Mouse (Mus musculus) Patski (cell line): ENCODE measurements at regions not wholly inside any gene's neighbourhood (a gene's known extent, or its start where the extent isn't known, plus 50 kb on each side); places are given as distances from the start of the nearest gene placed in this dataset.
"Not testable (repeated sequence)": the region's sequence is repeated elsewhere in the genome, so short reads cannot be mapped to it uniquely, and the experiment has no call there.

Experiments
- ATAC-seq: fragments of 100-300 bp; one replicate; pipeline ENCODE4 v1.8.0; 2021
- CTCF ChIA-PET: fragments of 350-600 bp; sonication (Branson Sonifier 250); formaldehyde crosslinking; loops from one replicate; lab custom pipeline; 2022; ENCODE audit warnings: inconsistent platforms; lab: Charles Lee
- POLR2A ChIA-PET: fragments of 350-600 bp; sonication (Branson Sonifier 250); formaldehyde crosslinking; loops from one replicate; lab custom pipeline; 2022; ENCODE audit warnings: antibody characterized with exemption, inconsistent platforms; lab: Charles Lee
- DNase-seq: peaks from one replicate; pipeline ENCODE4 v3.0.0-alpha.2; 2011; ENCODE audit warnings: low read depth, low spot score
- H3K27me3 ChIP-seq: fragments of 371-371 bp; one replicate; pipeline ENCODE4 v1.5.1; 2021
- CTCF ChIP-seq: fragments of 100-300 bp; IDR thresholded peaks from one replicate; pipeline ENCODE4 v1.5.1; 2021
- in situ Hi-C: fragments of 300-500 bp; cut with MboI; formaldehyde crosslinking; loops from 3 replicates; pipeline ENCODE4 v1.11.1; 2018; ENCODE audit warnings: low pct_unique_long_range_greater_than_20kb, mixed read lengths

DNA sequence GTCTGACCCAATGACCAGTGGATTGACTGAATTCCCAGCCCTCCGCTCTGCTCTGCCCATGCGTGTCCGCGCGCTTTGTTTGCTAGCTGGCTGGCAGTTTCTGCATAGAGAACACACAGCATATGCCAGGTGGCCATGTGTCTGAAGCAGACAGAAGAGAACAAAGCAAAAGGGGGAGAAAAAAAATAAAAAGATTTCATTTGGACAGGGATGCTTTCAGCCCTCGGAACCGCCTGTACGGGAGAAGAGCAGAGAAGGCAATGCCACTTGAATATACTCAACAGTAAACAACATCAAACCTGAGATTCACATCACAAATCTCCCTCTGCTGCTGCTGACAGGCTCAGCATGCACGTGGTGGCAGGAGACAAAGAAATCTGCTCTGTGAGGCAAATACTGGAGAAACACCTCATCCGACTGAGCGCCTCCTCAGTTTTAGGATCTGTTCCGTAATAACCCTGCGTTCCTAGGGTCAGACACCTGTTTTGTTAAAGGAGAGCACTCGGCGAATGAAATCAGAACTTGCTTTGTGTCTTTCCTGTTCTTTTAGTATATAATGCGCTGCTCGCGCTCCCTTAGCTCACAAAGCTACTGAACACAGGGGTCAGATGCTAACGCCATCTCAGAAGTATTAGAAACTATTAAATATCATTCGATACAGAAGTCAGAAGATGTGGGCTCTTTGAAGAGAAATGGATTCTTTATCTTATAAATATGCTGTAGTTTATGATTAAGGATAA is 186.3 kb upstream of the Gm11146 start:
- ChIA-PET CTCF (no interaction called here), POLR2A (no interaction called here)
- peaks cover 40% of the 10 kb centered on the region for H3K27me3 ChIP-seq
- in situ Hi-C loops: no loop called here
- no peak for TF ChIP-seq CTCF
- DNase-seq (no peak), ATAC-seq (no peak)

GRCm38 (mm10) chr16:77787025-77787424 is 185.1 kb upstream of the Gm11146 start:
- POLR2A ChIA-PET: no interaction called here

DNA sequence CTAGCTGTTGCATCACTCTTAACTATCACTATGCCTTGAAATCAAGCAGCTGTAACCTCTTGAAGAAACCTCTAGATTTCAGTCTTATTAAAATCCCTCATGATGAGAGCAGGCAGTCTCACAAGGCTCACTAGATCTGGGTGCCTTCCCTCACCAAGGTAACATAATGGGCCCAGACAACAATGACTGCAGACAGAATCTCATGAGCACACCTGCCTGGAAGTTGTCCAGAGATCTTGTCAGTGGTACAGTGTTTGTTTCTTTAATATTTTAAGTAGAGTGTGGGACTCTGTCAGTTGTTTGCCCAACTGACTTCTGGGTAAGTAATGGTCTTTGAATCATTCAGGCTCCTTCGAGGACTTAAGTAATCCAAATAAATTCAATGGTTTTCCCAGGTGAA is 177.1 kb upstream of the Gm11146 start:
- ATAC-seq (no peak), DNase-seq (no peak)
- POLR2A ChIA-PET: no interaction called here
- CTCF ChIA-PET: interaction anchor here (1.3 kb wide), 1 partner anchor 11 kb away, joined by 3 read pairs; no protein-coding TSS in a partner anchor
- peaks cover 41% of the 10 kb centered on the region for H3K27me3 ChIP-seq
- no peak for TF ChIP-seq CTCF
- in situ Hi-C loops: no loop called here

More at GRCm38 (mm10) chr16:77787025-77787424, 185.1 kb upstream of the Gm11146 start:
- in situ Hi-C loops: no loop called here
- no peak for DNase-seq
- peaks cover 36% of the 10 kb centered on the region for H3K27me3 ChIP-seq
- CTCF ChIA-PET: no interaction called here
- TF ChIP-seq CTCF: no peak
- no peak for ATAC-seq

DNA sequence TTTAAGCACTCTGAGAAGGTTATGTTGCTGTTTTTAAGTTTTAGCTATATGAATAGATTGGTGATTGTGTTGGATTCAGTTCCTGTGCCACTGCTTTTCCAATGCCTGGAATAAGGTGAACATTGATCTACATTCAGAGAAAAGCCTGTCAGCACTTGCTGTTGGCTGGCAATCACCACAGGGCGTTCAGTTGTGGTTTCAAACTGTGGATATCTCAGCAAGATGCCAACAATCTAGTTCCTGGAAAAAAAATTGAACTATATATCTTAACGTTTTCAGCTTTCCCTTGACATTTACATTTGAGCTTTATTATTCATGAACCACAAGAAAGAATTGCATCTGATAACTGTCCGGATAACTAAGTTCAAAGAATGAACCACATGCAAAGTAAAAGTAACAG is 170.2 kb upstream of the Gm11146 start:
- peaks cover 33% of the 10 kb centered on the region for H3K27me3 ChIP-seq
- ChIA-PET CTCF (no interaction called here), POLR2A (no interaction called here)
- in situ Hi-C loops: no loop called here
- no peak for ATAC-seq
- no peak for DNase-seq
- TF ChIP-seq CTCF: no peak

- no peak for TF ChIP-seq CTCF
- H3K27me3 ChIP-seq: peaks cover 11% of the 10 kb centered on the region
- ChIA-PET POLR2A (no interaction called here), CTCF (no interaction called here)
- no peak for DNase-seq
- no peak for ATAC-seq
- in situ Hi-C loops: no loop called here
Measured at GRCm38 (mm10) chr16:77760926-77761347, 159.0 kb upstream of the Gm11146 start.

DNA sequence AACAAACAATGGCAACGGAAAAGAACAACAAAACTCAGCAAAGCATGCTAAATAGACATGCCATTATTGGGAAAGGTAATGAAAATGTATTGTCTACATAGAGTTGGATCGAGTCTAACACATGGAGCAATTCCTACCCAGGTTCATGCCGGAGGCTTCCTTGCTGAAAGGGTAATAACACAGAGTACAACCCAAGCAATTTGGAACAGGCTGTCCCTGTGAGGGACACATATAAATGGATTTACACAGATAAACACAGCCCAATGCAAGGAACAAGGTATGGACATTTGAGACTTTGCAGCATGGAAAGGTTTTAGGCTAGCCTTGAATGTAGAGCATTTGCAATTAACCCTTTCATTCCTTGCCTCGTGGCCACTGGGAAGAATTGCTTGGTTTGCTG is 158.6 kb upstream of the Gm11146 start:
- no peak for TF ChIP-seq CTCF
- ChIA-PET POLR2A (no interaction called here), CTCF (interaction anchor here (1.5 kb wide), 1 partner anchor 11 kb away, joined by 3 read pairs; no protein-coding TSS in a partner anchor)
- ATAC-seq (no peak), DNase-seq (no peak)
- in situ Hi-C loops: no loop called here
- H3K27me3 ChIP-seq: peaks cover 11% of the 10 kb centered on the region

- ChIA-PET CTCF (interaction anchor here (1.5 kb wide), 1 partner anchor 11 kb away, joined by 3 read pairs; no protein-coding TSS in a partner anchor), POLR2A (no interaction called here)
- ATAC-seq: no peak
- peaks cover 11% of the 10 kb centered on the region for H3K27me3 ChIP-seq
- DNase-seq: no peak
- TF ChIP-seq CTCF: no peak
- in situ Hi-C loops: no loop called here
Measured at GRCm38 (mm10) chr16:77759997-77760396, 158.1 kb upstream of the Gm11146 start.

- TF ChIP-seq CTCF: no peak
- DNase-seq (no peak), ATAC-seq (no peak)
- ChIA-PET POLR2A (no interaction called here), CTCF (no interaction called here)
- in situ Hi-C loops: no loop called here
- peaks cover 46% of the 10 kb centered on the region for H3K27me3 ChIP-seq
Measured at GRCm38 (mm10) chr16:77754882-77755281, 153.0 kb upstream of the Gm11146 start.

DNA sequence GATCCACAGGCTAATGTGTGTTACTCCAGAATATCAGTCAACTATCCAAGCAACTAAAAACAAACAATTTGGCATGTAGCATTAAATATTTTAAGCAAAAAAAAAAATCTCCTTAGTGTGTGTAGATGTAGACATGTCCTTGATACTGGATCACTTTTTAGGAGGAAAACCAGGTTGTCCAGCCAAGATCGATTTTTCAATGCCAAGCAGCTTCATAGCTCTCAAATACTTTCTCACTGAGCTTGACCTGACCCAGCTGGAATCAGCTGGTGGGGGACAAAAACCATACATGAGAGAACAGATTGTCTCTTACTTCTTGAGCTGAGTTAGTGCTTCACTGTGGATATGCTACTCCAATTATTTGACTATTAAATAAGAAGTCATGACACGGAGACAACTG is 147.6 kb upstream of the Gm11146 start:
- no peak for TF ChIP-seq CTCF
- ATAC-seq (no peak), DNase-seq (no peak)
- CTCF ChIA-PET: interaction anchor here (1.2 kb wide), 1 partner anchor 10 kb away, joined by 3 read pairs; no protein-coding TSS in a partner anchor
- POLR2A ChIA-PET: interaction anchor here (0.6 kb wide), 1 partner anchor 40 kb away, joined by 4 read pairs; no protein-coding TSS in a partner anchor
- in situ Hi-C loops: no loop called here
- H3K27me3 ChIP-seq: peaks cover 37% of the 10 kb centered on the region

GRCm38 (mm10) chr16:77743838-77744237 is 141.9 kb upstream of the Gm11146 start:
- no peak for TF ChIP-seq CTCF
- no peaks in the 10 kb centered on the region for H3K27me3 ChIP-seq
- ATAC-seq: no peak
- DNase-seq: no peak
- CTCF ChIA-PET: no interaction called here
- POLR2A ChIA-PET: no interaction called here
- in situ Hi-C loops: no loop called here

DNA sequence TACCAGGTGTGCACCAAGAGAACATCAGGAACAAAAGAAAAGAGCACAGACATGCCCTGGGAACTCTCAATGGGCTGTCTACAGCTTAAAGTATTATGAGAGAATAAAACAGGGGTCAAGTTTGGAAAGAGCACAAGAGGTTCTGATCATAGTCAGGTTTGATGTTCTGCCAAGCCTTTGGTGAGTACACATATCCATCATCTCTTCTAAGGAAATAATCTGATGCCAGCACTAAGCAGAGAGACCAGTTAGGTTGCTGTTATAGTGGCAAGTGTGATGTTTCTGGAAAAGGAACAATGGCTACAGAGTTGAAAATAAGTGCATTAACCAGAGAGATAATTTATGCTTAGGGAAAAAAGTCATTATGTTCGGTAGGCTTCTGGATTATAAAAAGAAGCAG is 136.9 kb upstream of the Gm11146 start:
- TF ChIP-seq CTCF: no peak
- ChIA-PET CTCF (no interaction called here), POLR2A (no interaction called here)
- ATAC-seq (no peak), DNase-seq (no peak)
- no peaks in the 10 kb centered on the region for H3K27me3 ChIP-seq
- in situ Hi-C loops: no loop called here

- ChIA-PET POLR2A (no interaction called here), CTCF (no interaction called here)
- DNase-seq: no peak
- in situ Hi-C loops: no loop called here
- TF ChIP-seq CTCF: no peak
- ATAC-seq: no peak
- no peaks in the 10 kb centered on the region for H3K27me3 ChIP-seq
Measured at GRCm38 (mm10) chr16:77719377-77719776, 117.5 kb upstream of the Gm11146 start.

- POLR2A ChIA-PET, ATAC-seq, H3K27me3 ChIP-seq, in situ Hi-C loops: not testable (repeated sequence)
- CTCF ChIA-PET: interaction anchor here (1.3 kb wide), 1 partner anchor 10 kb away, joined by 4 read pairs; no protein-coding TSS in a partner anchor
- DNase-seq: peak; percentile 7
Measured at GRCm38 (mm10) chr16:77717766-77718165, 115.9 kb upstream of the Gm11146 start.
